Mouse (Mus musculus) embryonic facial prominence, embryonic 13.5 days (tissue): ENCODE measurements around the gene Slc25a13. TPM values are rescaled to one million over a fixed set of nuclear protein-coding genes. Genes with fewer than 3 reads are reported as not detected.
A peak's percentile ranks its signal among the peaks of the same experiment; 100 is the strongest.

Experiments used
- ATAC-seq: fragments of 200-750 bp; cut with Nextera tagmentation; 2 replicates; pipeline ENCODE4 v1.8.0; 2017; ENCODE audit warnings: low read depth; ENCODE audit not compliant: insufficient number of reproducible peaks, insufficient read depth, low FRiP score, low TSS enrichment
- H3K27ac ChIP-seq: fragments of 300-500 bp; sonication (generic); 2 replicates; pipeline ENCODE4 v1.5.1; 2015; ENCODE audit warnings: moderate library complexity, mild to moderate bottlenecking, inconsistent platforms
- H3K27me3 ChIP-seq: fragments of 300-500 bp; sonication (generic); 2 replicates; pipeline ENCODE4 v1.6.1; 2015; ENCODE audit warnings: mild to moderate bottlenecking, inconsistent platforms
- H3K36me3 ChIP-seq: fragments of 300-500 bp; sonication (generic); 2 replicates; pipeline ENCODE4 v1.6.1; 2015; ENCODE audit warnings: mild to moderate bottlenecking, inconsistent platforms
- H3K4me1 ChIP-seq: fragments of 300-500 bp; sonication (generic); 2 replicates; pipeline ENCODE4 v1.6.1; 2015; ENCODE audit warnings: inconsistent platforms
- H3K4me2 ChIP-seq: fragments of 300-500 bp; sonication (generic); 2 replicates; pipeline ENCODE4 v1.6.1; 2015; ENCODE audit warnings: moderate library complexity, mild to moderate bottlenecking, inconsistent platforms
- H3K4me3 ChIP-seq: fragments of 300-500 bp; sonication (generic); 2 replicates; pipeline ENCODE4 v1.5.1; 2015; ENCODE audit warnings: mild to moderate bottlenecking, inconsistent platforms
- H3K9ac ChIP-seq: fragments of 300-500 bp; sonication (generic); 2 replicates; pipeline ENCODE4 v1.6.1; 2015; ENCODE audit warnings: mild to moderate bottlenecking, inconsistent platforms
- H3K9me3 ChIP-seq: fragments of 300-500 bp; sonication (generic); 2 replicates; pipeline ENCODE4 v1.6.1; 2016; ENCODE audit warnings: inconsistent platforms
- WGBS: fragments of 180-500 bp; shearing (Covaris S2); methylation state at CpG from one replicate; pipeline ENCODE4 v1.1.7; 2015; ENCODE audit warnings: mixed read lengths; 5-methylcytosine and 5-hydroxymethylcytosine counted together
- polyA plus RNA-seq: library from polyadenylated mRNA; unstranded; fragments of >200 nt; fragmentation: Nextera tagmentation; extraction: Ambion mirVana; gene quantifications from 2 replicates; pipeline ENCODE4 v1.2.1, GENCODE M21; 2015

The Slc25a13 gene
- polyA plus RNA-seq, 1 experiment from 2014 or later, result 20.2 TPM

DNA sequence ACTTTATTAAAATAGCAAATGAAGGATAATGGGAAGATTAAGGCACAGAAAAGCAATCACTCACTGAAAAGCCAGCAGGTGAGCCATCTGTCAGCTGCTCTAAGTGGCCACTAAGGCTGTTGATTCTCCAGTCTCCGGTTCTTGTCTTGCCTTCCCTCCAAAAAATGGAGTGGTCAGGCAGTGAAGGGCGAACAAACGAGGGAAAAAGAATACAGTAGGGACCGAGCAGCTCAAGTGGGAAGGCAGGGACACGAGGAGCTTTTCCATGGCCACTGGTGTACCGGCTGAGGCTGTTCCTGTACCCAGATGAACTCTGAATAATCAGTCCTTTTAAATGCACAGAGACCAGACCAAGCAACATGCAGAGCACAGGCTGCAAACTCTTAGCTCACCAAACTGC is 54.8 kb downstream of the Slc25a13 start:
- Histone ChIP-seq H3K9ac (no peak overlapping the region), H3K36me3 (no peaks in the 10 kb centered on the region), H3K27ac (no peak overlapping the region), H3K4me1 (peaks cover 26% of the 10 kb centered on the region), H3K9me3 (no peaks in the 10 kb centered on the region), H3K27me3 (peaks cover 3% of the 10 kb centered on the region; the same call in 1 of the 2 replicates), H3K4me2 (no peak overlapping the region), H3K4me3 (no peak overlapping the region)
- no peak for ATAC-seq
- WGBS, result 56% methylated on average over 6 of the region's 6 CpGs

- Histone ChIP-seq H3K9me3 (no peaks in the 10 kb centered on the region), H3K36me3 (no peaks in the 10 kb centered on the region), H3K4me1 (peaks cover 26% of the 10 kb centered on the region), H3K27ac (no peak overlapping the region), H3K27me3 (peaks cover 5% of the 10 kb centered on the region; the same call in 1 of the 2 replicates), H3K9ac (no peak overlapping the region), H3K4me2 (no peak overlapping the region), H3K4me3 (no peak overlapping the region)
- 83% methylated on average over 7 of the region's 7 CpGs for WGBS
- ATAC-seq, result no peak
Observed at GRCm38 (mm10) chr6:6160645-6161426, 56.1 kb downstream of the Slc25a13 start.

- no peak for ATAC-seq
- 10% methylated on average over 7 of the region's 7 CpGs for WGBS
- Histone ChIP-seq H3K4me1 (peaks cover 24% of the 10 kb centered on the region), H3K4me3 (no peak overlapping the region), H3K27me3 (peaks cover 8% of the 10 kb centered on the region; the same call in 1 of the 2 replicates), H3K27ac (no peak overlapping the region), H3K9ac (no peak overlapping the region), H3K36me3 (no peaks in the 10 kb centered on the region), H3K4me2 (0 out of 2 replicates have a peak overlapping the region, but pooled peaks have one; percentile 2), H3K9me3 (no peaks in the 10 kb centered on the region)
Observed at GRCm38 (mm10) chr6:6159221-6159859, 57.6 kb downstream of the Slc25a13 start.

GRCm38 (mm10) chr6:6153426-6153825 is 63.5 kb downstream of the Slc25a13 start:
- no peak for ATAC-seq

DNA sequence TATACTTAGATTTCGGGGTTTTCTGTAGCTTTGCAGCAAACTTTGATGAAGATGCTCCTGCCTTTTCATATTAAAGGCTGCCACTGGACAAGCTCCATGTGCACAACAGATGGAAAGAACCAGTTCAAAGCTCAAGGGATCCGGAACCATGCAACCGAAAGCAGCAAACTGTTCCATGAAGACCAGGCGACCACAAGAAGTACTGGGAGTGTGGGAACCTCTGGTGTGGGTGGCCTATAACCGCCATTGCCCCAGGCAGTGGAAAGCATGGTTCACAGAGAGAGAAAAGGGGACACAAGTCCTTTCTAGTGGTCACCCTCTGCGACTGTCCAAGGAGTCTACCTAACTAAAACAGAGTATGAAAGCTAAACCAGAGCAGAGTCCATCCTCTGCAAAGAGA is 66.2 kb downstream of the Slc25a13 start:
- H3K9me3 ChIP-seq, result no peaks in the 10 kb centered on the region
- 81% methylated on average over 6 of the region's 6 CpGs for WGBS
- no peak overlapping the region for H3K27ac ChIP-seq
- no peak for ATAC-seq
- 0 out of 2 replicates have a peak, but pooled peaks cover 3% of the 10 kb centered on the region for H3K27me3 ChIP-seq
- no peak overlapping the region for H3K9ac ChIP-seq
- H3K4me1 ChIP-seq, result peaks cover 5% of the 10 kb centered on the region; the same call in 1 of the 2 replicates
- peaks cover 9% of the 10 kb centered on the region for H3K36me3 ChIP-seq
- no peak overlapping the region for H3K4me3 ChIP-seq
- H3K4me2 ChIP-seq, result no peak overlapping the region

More at GRCm38 (mm10) chr6:6153426-6153825, 63.5 kb downstream of the Slc25a13 start:
- H3K4me1 ChIP-seq, result peaks cover 3% of the 10 kb centered on the region; the same call in 1 of the 2 replicates
- H3K4me2 ChIP-seq, result no peak overlapping the region
- H3K27me3 ChIP-seq, result peaks cover 8% of the 10 kb centered on the region; the same call in 1 of the 2 replicates
- H3K4me3 ChIP-seq, result no peak overlapping the region
- 0 out of 2 replicates have a peak, but pooled peaks cover 3% of the 10 kb centered on the region for H3K36me3 ChIP-seq
- H3K9me3 ChIP-seq, result no peaks in the 10 kb centered on the region
- WGBS, result 59% methylated on average over 10 of the region's 10 CpGs
- no peak overlapping the region for H3K27ac ChIP-seq
- no peak overlapping the region for H3K9ac ChIP-seq

DNA sequence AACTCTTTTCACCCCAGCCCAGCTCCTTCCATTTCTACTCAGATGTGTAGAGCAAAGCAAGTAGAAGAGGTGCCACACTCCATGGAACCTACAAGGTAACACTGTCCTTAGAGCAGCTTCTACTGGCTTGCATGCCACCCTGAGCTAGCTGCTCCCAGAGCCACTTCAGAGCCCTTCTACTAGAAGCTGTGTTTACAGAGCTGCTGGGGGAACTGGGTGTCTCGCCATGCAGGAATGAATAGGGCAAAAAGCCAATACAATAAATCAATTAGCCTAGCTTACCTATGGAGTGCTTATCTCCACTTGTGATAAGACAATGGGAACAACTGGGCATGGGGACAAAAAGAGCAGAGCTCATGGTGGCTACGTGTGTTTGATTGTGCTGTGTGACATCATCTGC is 67.2 kb downstream of the Slc25a13 start:
- Histone ChIP-seq H3K4me3 (no peak overlapping the region), H3K9me3 (no peaks in the 10 kb centered on the region), H3K36me3 (peaks cover 9% of the 10 kb centered on the region), H3K9ac (no peak overlapping the region), H3K27me3 (0 out of 2 replicates have a peak, but pooled peaks cover 3% of the 10 kb centered on the region), H3K4me2 (no peak overlapping the region), H3K27ac (no peak overlapping the region), H3K4me1 (peaks cover 6% of the 10 kb centered on the region; the same call in 1 of the 2 replicates)
- ATAC-seq, result no peak
- 73% methylated on average over 2 of the region's 2 CpGs for WGBS

- Histone ChIP-seq H3K4me1 (peaks cover 6% of the 10 kb centered on the region; the same call in 1 of the 2 replicates), H3K27ac (no peak overlapping the region), H3K27me3 (no peaks in the 10 kb centered on the region), H3K9ac (no peak overlapping the region), H3K9me3 (no peaks in the 10 kb centered on the region), H3K4me2 (no peak overlapping the region), H3K36me3 (peaks cover 9% of the 10 kb centered on the region), H3K4me3 (no peak overlapping the region)
- no peak for ATAC-seq
- 89% methylated on average over 3 of the region's 3 CpGs for WGBS
Observed at GRCm38 (mm10) chr6:6149329-6149728, 67.6 kb downstream of the Slc25a13 start.

DNA sequence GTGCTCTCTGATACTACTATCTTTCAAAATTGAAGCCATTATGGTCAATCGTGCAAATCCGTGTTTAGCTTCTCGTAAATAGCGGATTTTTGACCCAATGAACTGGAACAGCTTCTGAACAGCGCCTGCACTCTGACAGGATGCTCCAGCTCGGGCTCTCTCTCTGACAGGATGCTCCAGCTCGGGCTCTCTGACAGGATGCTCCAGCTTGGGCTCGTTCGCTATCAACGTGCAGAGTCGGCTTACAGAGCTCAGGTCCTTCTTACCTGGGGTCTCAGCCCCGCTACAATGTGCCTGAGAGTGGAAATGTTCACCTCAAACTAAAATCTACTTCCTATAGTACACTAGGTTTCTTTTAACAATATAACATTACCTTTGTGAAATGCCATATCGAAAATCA is 71.6 kb downstream of the Slc25a13 start:
- H3K27ac ChIP-seq, result no peak overlapping the region
- WGBS, result 82% methylated on average over 13 of the region's 13 CpGs
- ATAC-seq, result no peak

GRCm38 (mm10) chr6:6143525-6143924 is 73.4 kb downstream of the Slc25a13 start:
- Histone ChIP-seq H3K4me1 (peaks cover 9% of the 10 kb centered on the region; the same call in 1 of the 2 replicates), H3K36me3 (peaks cover 5% of the 10 kb centered on the region), H3K4me2 (no peak overlapping the region), H3K27me3 (no peaks in the 10 kb centered on the region), H3K9me3 (no peaks in the 10 kb centered on the region), H3K9ac (no peak overlapping the region), H3K27ac (no peak overlapping the region), H3K4me3 (no peak overlapping the region)
- ATAC-seq, result no peak
- 44% methylated on average over 7 of the region's 7 CpGs for WGBS

More for the DNA sequence above, 71.6 kb downstream of the Slc25a13 start:
- Histone ChIP-seq H3K9ac (no peak overlapping the region), H3K36me3 (peaks cover 9% of the 10 kb centered on the region), H3K4me3 (no peak overlapping the region), H3K4me1 (peaks cover 9% of the 10 kb centered on the region; the same call in 1 of the 2 replicates), H3K9me3 (no peaks in the 10 kb centered on the region), H3K4me2 (no peak overlapping the region), H3K27me3 (no peaks in the 10 kb centered on the region)

- Histone ChIP-seq H3K36me3 (no peaks in the 10 kb centered on the region), H3K4me1 (0 out of 2 replicates have a peak, but pooled peaks cover 7% of the 10 kb centered on the region), H3K4me2 (no peak overlapping the region), H3K27me3 (no peaks in the 10 kb centered on the region), H3K4me3 (no peak overlapping the region), H3K9me3 (no peaks in the 10 kb centered on the region), H3K27ac (no peak overlapping the region), H3K9ac (no peak overlapping the region)
- ATAC-seq, result no peak
- 87% methylated on average over 3 of the region's 3 CpGs for WGBS
Observed at GRCm38 (mm10) chr6:6140370-6140769, 76.6 kb downstream of the Slc25a13 start.

- ATAC-seq, result no peak
- H3K4me3 ChIP-seq, result no peak overlapping the region
- no peaks in the 10 kb centered on the region for H3K9me3 ChIP-seq
- H3K4me2 ChIP-seq, result no peak overlapping the region
- H3K27ac ChIP-seq, result no peak overlapping the region
- H3K9ac ChIP-seq, result no peak overlapping the region
- 0 out of 2 replicates have a peak, but pooled peaks cover 6% of the 10 kb centered on the region for H3K4me1 ChIP-seq
- no peaks in the 10 kb centered on the region for H3K36me3 ChIP-seq
- no peaks in the 10 kb centered on the region for H3K27me3 ChIP-seq
- 93% methylated on average over 5 of the region's 5 CpGs for WGBS
Observed at GRCm38 (mm10) chr6:6139061-6139460, 77.9 kb downstream of the Slc25a13 start.
